Mouse (Mus musculus): ENCODE results near the gene Tekt4.

Tekt4 gene

GRCm38 (mm10) chr17:25433223-25433616 lies 21.2 kb upstream of the Tekt4 start:
- no peak for DNase-seq (ENCODE audit: low spot score in 2 of 2)

GRCm38 (mm10) chr17:25433617-25434606 lies 20.5 kb upstream of the Tekt4 start, which contains the start of gene Cacna1h:
Cacna1h (minus strand) TSS chr17:25433783.
- peak; percentile 60 for DNase-seq (ENCODE audit: low spot score in 2 of 2)

- DNase-seq (ENCODE audit: low spot score in 2 of 2) = no peak
These were observed 13.0 kb upstream of the Tekt4 start for GRCm38 (mm10) chr17:25441417-25441816.

- DNase-seq (ENCODE audit: low spot score in 2 of 2) = no peak
These were observed 11.5 kb upstream of the Tekt4 start for GRCm38 (mm10) chr17:25442889-25443288.

- no peak for DNase-seq (ENCODE audit: low spot score in 2 of 2)
These were observed 9.3 kb upstream of the Tekt4 start for GRCm38 (mm10) chr17:25445074-25445473.

GRCm38 (mm10) chr17:25445841-25446240 lies 8.6 kb upstream of the Tekt4 start:
- no peak for DNase-seq (ENCODE audit: low spot score in 2 of 2)

- no peak for DNase-seq (ENCODE audit: low spot score in 2 of 2)
These were observed 6.5 kb upstream of the Tekt4 start for GRCm38 (mm10) chr17:25447865-25448264.

- no peak for DNase-seq (ENCODE audit: low spot score in 2 of 2)
These were observed 4.1 kb upstream of the Tekt4 start for GRCm38 (mm10) chr17:25450329-25450728.

- no peak for DNase-seq (ENCODE audit: low spot score in 2 of 2)
These were observed 2.0 kb upstream of the Tekt4 start for GRCm38 (mm10) chr17:25452246-25452965.

GRCm38 (mm10) chr17:25456540-25456939 lies 2.1 kb downstream of the Tekt4 start:
- peak; percentile 64 to 65 for DNase-seq (ENCODE audit: low spot score in 2 of 2)

GRCm38 (mm10) chr17:25462236-25462875 lies 7.9 kb downstream of the Tekt4 start:
- no peak for DNase-seq (ENCODE audit: low spot score in 2 of 2)

GRCm38 (mm10) chr17:25463326-25463945 lies 9.0 kb downstream of the Tekt4 start:
- no peak for DNase-seq (ENCODE audit: low spot score in 2 of 2)

- DNase-seq (ENCODE audit: low spot score in 2 of 2) = no peak
These were observed 9.7 kb downstream of the Tekt4 start for GRCm38 (mm10) chr17:25464091-25464490.

GRCm38 (mm10) chr17:25466257-25466656 lies 11.8 kb downstream of the Tekt4 start:
- DNase-seq (ENCODE audit: low spot score in 2 of 2) = no peak

- DNase-seq (ENCODE audit: low spot score in 2 of 2) = no peak
These were observed 13.4 kb downstream of the Tekt4 start for GRCm38 (mm10) chr17:25467781-25468180.

- DNase-seq (ENCODE audit: low spot score in 2 of 2) = no peak
These were observed 13.9 kb downstream of the Tekt4 start for GRCm38 (mm10) chr17:25468301-25468700.

- peak in 1 of 2 experiments; percentile 66 for DNase-seq (ENCODE audit: low spot score in 2 of 2)
These were observed 15.4 kb downstream of the Tekt4 start for GRCm38 (mm10) chr17:25469798-25470197.

- DNase-seq (ENCODE audit: low spot score in 2 of 2) = no peak
These were observed 17.0 kb downstream of the Tekt4 start for GRCm38 (mm10) chr17:25471418-25471817.

- DNase-seq (ENCODE audit: low spot score in 2 of 2) = no peak
These were observed 17.6 kb downstream of the Tekt4 start for GRCm38 (mm10) chr17:25472044-25472443.

GRCm38 (mm10) chr17:25474330-25475077 lies 20.1 kb downstream of the Tekt4 start:
- DNase-seq (ENCODE audit: low spot score in 2 of 2) = peak; percentile 41 to 61

All from frontal cortex, postnatal 14 days (tissue).